Mouse (Mus musculus): ENCODE data around the gene Mrgbp. TPM values are rescaled to one million over a fixed set of nuclear protein-coding genes. Genes with fewer than 3 reads are reported as not detected.

Mrgbp gene
- polyA plus RNA-seq (2015; fragmentation: Nextera tagmentation; extraction: Ambion mirVana): 7.3 and 7.5 TPM in 2 replicates

DNA sequence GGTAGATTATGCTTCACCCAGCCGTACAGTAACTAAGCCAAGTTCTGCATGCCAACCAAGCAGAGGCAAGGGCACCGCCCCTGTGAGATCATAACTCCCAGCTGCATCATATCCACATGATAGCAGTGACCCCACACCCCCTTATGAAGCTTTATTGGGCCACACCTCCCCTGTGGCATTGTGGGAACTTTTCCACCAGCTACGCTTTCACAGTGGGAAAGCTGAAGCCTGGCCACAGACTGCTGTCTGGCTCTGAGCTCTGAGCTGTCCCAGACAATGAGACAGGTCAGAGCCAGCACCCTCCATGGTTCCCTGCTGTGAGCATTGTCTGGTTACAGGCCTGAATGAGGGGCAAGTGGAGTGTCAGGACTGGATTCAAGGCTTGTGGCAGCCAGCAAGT lies at the start of gene Mrgbp:
Gene Mrgbp (plus strand): TSS at position 303 of the 400 bp plus-strand sequence.
- H3K4me2 ChIP-seq (ENCODE audit: low read depth, low read length): no peak within 1 kb of the TSS
- no peak within 1 kb of the TSS for H3K9ac ChIP-seq (replicated peaks)
- H3K4me3 ChIP-seq (ENCODE audit: low read depth, low read length): no peak within 1 kb of the TSS
- no peaks in the 10 kb centered on the region for H3K9me3 ChIP-seq (ENCODE audit: low read length)
- H3K36me3 ChIP-seq (replicated peaks; ENCODE audit: insufficient read depth, low read length): peaks cover 10% of the 10 kb centered on the region
- DNase-seq (no peak), ATAC-seq (no peak)
- no peak for TF ChIP-seq EP300 (IDR thresholded peaks at IDR 0.05; ENCODE audit: low read depth)
- TF ChIP-seq CTCF (IDR thresholded peaks at IDR 0.05; ENCODE audit: low read depth): no peak
- 72% methylated on average over 3 of the region's 3 CpGs for WGBS (ENCODE audit: insufficient replicate concordance)
- no peaks in the 10 kb centered on the region for H3K27me3 ChIP-seq (ENCODE audit: insufficient read depth, low read length)
- H3K27ac ChIP-seq (ENCODE audit: low read depth): no peak within 1 kb of the TSS
- H3K4me1 ChIP-seq (ENCODE audit: insufficient read depth): peaks cover 16% of the 10 kb centered on the region

DNA sequence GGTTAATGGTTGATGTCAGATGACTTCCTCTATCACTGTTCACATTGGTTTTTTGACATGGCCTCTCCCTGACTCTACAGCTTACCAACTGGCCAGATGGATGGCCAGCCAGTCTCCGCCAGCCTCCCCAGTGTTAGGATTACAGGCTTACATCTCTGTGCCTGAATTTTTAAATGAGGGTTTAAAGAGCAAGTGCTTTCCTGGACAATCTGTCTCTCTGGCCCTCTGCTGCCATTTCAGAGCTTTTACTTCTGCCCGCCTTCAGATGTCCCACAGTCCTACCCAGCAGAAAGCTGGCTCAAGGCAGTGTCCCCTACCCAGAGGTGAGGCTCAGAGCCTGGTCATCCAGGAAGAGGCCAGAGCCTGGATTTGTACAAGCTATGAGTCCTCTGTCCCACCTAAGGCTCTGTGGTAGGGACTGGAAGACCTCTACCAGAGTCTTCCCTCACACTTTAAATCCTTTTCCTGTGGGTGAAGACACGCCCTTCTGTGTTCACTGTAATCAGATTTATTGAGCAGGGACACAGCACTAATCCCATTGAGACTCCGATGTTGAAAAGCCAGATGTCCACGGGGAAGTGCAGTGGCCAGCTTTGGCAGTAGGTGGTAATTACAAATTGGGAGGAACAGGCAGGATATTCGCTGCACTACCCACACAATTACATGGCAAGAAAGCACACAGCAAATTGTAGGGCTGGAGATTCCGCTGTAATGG lies 49.3 kb upstream of the Mrgbp start:
- H3K27ac ChIP-seq (ENCODE audit: low read depth): no peak overlapping the region
- H3K4me1 ChIP-seq (ENCODE audit: insufficient read depth): no peaks in the 10 kb centered on the region
- H3K9ac ChIP-seq (replicated peaks): no peak overlapping the region
- ATAC-seq: no peak
- H3K4me2 ChIP-seq (ENCODE audit: low read depth, low read length): no peak overlapping the region
- no peak for DNase-seq
- TF ChIP-seq CTCF (IDR thresholded peaks at IDR 0.05; ENCODE audit: low read depth) (no peak), EP300 (IDR thresholded peaks at IDR 0.05; ENCODE audit: low read depth) (no peak)
- no peak overlapping the region for H3K4me3 ChIP-seq (ENCODE audit: low read depth, low read length)
- H3K9me3 ChIP-seq (ENCODE audit: low read length): no peaks in the 10 kb centered on the region
- no peaks in the 10 kb centered on the region for H3K27me3 ChIP-seq (ENCODE audit: insufficient read depth, low read length)
- 70% methylated on average over 7 of the region's 7 CpGs for WGBS (ENCODE audit: insufficient replicate concordance)
- no peaks in the 10 kb centered on the region for H3K36me3 ChIP-seq (replicated peaks; ENCODE audit: insufficient read depth, low read length)

DNA sequence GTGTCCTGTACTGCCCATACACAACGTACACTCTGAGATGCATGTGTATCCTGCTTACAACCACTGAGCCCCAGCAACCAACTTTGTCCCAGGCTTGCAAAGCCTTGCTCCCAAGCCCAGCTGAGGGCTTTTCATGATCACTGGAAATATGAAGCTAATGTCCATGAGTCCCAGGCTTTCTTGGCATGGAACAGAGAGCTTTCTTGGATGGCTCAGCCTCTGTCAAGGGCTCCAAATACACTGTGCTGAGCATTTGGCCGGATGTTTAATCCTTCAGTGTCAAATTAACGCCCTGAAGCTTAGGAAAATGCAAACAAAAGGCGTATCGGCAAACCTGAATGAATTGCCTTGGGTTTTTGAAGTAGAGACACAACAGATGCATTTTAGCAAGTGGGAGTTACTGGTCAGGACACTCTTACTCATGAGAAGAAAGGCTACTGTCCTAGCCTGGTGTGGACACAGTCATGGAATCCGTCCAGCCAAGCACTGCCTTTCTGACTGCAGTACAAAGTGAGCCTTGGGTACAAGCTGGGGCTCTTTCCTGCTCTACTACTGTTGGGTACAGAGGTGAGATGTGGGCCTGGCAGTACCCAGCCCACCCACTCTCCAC lies 48.6 kb upstream of the Mrgbp start:
- DNase-seq: no peak
- 56% methylated on average over 6 of the region's 6 CpGs for WGBS (ENCODE audit: insufficient replicate concordance)
- Histone ChIP-seq H3K9ac (replicated peaks) (no peak overlapping the region), H3K4me2 (ENCODE audit: low read depth, low read length) (no peak overlapping the region), H3K27ac (ENCODE audit: low read depth) (no peak overlapping the region), H3K36me3 (replicated peaks; ENCODE audit: insufficient read depth, low read length) (no peaks in the 10 kb centered on the region), H3K9me3 (ENCODE audit: low read length) (no peaks in the 10 kb centered on the region), H3K4me3 (ENCODE audit: low read depth, low read length) (no peak overlapping the region), H3K4me1 (ENCODE audit: insufficient read depth) (no peaks in the 10 kb centered on the region), H3K27me3 (ENCODE audit: insufficient read depth, low read length) (no peaks in the 10 kb centered on the region)
- TF ChIP-seq CTCF (IDR thresholded peaks at IDR 0.05; ENCODE audit: low read depth) (no peak), EP300 (IDR thresholded peaks at IDR 0.05; ENCODE audit: low read depth) (no peak)
- no peak for ATAC-seq

DNA sequence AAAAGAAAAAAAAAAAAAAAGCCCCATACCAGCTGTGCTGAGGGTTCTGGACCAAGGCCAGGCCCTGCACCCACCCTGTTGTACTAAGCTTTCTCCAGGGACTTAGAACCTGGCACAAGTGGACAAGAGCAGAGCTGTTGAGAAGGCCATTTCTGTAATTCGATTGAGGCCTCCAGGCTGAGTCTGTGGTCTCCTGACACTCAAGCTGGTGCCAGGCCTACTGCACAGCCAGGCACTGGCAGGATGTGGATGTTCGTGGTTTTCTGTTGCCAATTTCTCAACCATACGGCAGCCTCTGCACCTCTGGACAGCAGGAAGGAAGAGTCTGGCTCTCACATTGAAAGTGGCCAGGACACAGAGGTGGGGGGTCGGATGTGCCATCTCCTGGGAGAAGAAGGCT lies 47.9 kb upstream of the Mrgbp start:
- WGBS (ENCODE audit: insufficient replicate concordance): 41% methylated on average over 4 of the region's 4 CpGs
- Histone ChIP-seq H3K4me2 (ENCODE audit: low read depth, low read length) (no peak overlapping the region), H3K36me3 (replicated peaks; ENCODE audit: insufficient read depth, low read length) (no peaks in the 10 kb centered on the region), H3K27ac (ENCODE audit: low read depth) (no peak overlapping the region), H3K9me3 (ENCODE audit: low read length) (no peaks in the 10 kb centered on the region), H3K4me3 (ENCODE audit: low read depth, low read length) (no peak overlapping the region), H3K4me1 (ENCODE audit: insufficient read depth) (no peaks in the 10 kb centered on the region), H3K27me3 (ENCODE audit: insufficient read depth, low read length) (no peaks in the 10 kb centered on the region), H3K9ac (replicated peaks) (no peak overlapping the region)
- DNase-seq (no peak), ATAC-seq (no peak)
- TF ChIP-seq EP300 (IDR thresholded peaks at IDR 0.05; ENCODE audit: low read depth): no peak
- TF ChIP-seq CTCF (IDR thresholded peaks at IDR 0.05; ENCODE audit: low read depth): no peak

DNA sequence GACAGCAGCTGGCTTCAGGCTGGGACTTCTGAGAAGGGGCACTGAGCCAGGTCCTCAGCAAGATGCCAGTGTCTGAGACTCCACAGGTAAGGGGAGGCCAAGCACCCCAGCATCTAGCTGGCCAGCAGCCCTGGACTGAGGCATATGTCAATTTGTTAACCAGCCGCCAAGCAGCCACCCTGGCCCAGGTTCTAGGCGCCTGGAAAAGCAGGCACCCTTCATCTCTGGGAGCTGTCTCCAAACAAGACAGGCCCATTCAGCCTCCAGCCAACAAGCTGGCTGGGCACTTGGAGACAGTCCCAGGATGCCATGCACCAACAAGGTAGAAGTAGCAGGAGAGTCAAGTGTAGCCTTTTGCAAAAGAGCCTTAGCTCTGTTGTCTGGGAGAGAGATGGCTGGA lies 37.4 kb upstream of the Mrgbp start:
- Histone ChIP-seq H3K4me1 (ENCODE audit: insufficient read depth) (no peaks in the 10 kb centered on the region), H3K4me3 (ENCODE audit: low read depth, low read length) (no peak overlapping the region), H3K27me3 (ENCODE audit: insufficient read depth, low read length) (no peaks in the 10 kb centered on the region), H3K36me3 (replicated peaks; ENCODE audit: insufficient read depth, low read length) (no peaks in the 10 kb centered on the region), H3K27ac (ENCODE audit: low read depth) (no peak overlapping the region), H3K9ac (replicated peaks) (no peak overlapping the region), H3K4me2 (ENCODE audit: low read depth, low read length) (no peak overlapping the region), H3K9me3 (ENCODE audit: low read length) (no peaks in the 10 kb centered on the region)
- ATAC-seq: no peak
- DNase-seq: no peak
- TF ChIP-seq CTCF (IDR thresholded peaks at IDR 0.05; ENCODE audit: low read depth) (no peak), EP300 (IDR thresholded peaks at IDR 0.05; ENCODE audit: low read depth) (no peak)
- WGBS (ENCODE audit: insufficient replicate concordance): 71% methylated on average over 2 of the region's 2 CpGs

DNA sequence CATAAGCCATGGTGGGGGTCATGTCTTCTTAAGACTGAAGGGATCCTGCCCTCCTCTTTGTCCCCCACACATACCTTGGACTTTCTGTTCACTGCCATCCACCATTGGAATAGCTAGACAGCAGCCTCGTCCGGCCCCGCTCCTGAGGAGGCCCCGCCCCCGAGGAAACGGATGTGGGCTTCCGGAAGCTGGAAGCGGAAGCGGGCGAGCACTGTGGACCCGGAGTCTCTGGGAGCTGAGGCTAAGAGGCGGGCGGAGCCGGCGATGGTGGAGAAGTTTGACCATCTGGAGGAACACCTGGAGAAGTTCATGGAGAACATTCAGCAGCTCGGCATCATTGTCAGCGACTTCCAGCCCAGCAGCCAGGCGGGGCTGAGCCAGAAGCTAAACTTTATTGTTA lies 36.1 kb upstream of the Mrgbp start:
- TF ChIP-seq EP300 (IDR thresholded peaks at IDR 0.05; ENCODE audit: low read depth): no peak
- no peak for TF ChIP-seq CTCF (IDR thresholded peaks at IDR 0.05; ENCODE audit: low read depth)
- 68% methylated on average over 18 of the region's 18 CpGs for WGBS (ENCODE audit: insufficient replicate concordance)
- Histone ChIP-seq H3K9ac (replicated peaks) (no peak overlapping the region), H3K9me3 (ENCODE audit: low read length) (no peaks in the 10 kb centered on the region), H3K27me3 (ENCODE audit: insufficient read depth, low read length) (no peaks in the 10 kb centered on the region), H3K36me3 (replicated peaks; ENCODE audit: insufficient read depth, low read length) (no peaks in the 10 kb centered on the region), H3K27ac (ENCODE audit: low read depth) (no peak overlapping the region), H3K4me1 (ENCODE audit: insufficient read depth) (no peaks in the 10 kb centered on the region), H3K4me3 (ENCODE audit: low read depth, low read length) (no peak overlapping the region), H3K4me2 (ENCODE audit: low read depth, low read length) (no peak overlapping the region)
- no peak for ATAC-seq
- no peak for DNase-seq
